14 mouse cellular contexts compared by ENCODE assay signal in genomic region chr6:94075228-94075627, GRCm38 (mm10).
DNase-seq lines count a peak whose midpoint lies in the region; ATAC-seq and TF ChIP-seq lines count a peak whose summit lies in the region.
"Had no signal": no experiment of that assay in that cellular context is flagged by ENCODE, and none has a peak within 500 bp of the region (broad histone marks: within the 10 kb centered on the region; RNA-seq: fewer than 3 reads in every experiment).

No protein-coding gene starts in this region.

- H3K9ac ChIP-seq in heart, embryonic 11.5 days (ENCODE audit: low read depth, low read length) = no peak overlapping the region
- no peak overlapping the region for H3K9ac ChIP-seq in heart, adult 2 months (ENCODE audit: low read depth, low read length)
- no peak overlapping the region for H3K9ac ChIP-seq in embryonic facial prominence, embryonic 11.5 days (replicated peaks; ENCODE audit: low read length)
- H3K9ac ChIP-seq in hindbrain, embryonic 16.5 days (ENCODE audit: low read depth, low read length) = no peak overlapping the region
- H3K9ac ChIP-seq: stomach, embryonic 15.5 days had no signal

- intact Hi-C loops in heart, adult 2 months (cut with DNase I) = no loop called here

- H3K27ac ChIP-seq in heart, embryonic 11.5 days (ENCODE audit: low read depth, low read length) = no peak overlapping the region
- no peak overlapping the region for H3K27ac ChIP-seq in heart, adult 2 months
- peak overlapping the region; percentile 22 for H3K27ac ChIP-seq in embryonic facial prominence, embryonic 11.5 days (replicated peaks; ENCODE audit: low read depth, low read length)
- no peak overlapping the region for H3K27ac ChIP-seq in hindbrain, embryonic 16.5 days (ENCODE audit: low read depth, low read length)
- H3K27ac ChIP-seq: stomach, embryonic 15.5 days had no signal

- peaks cover 46% of the 10 kb centered on the region for H3K4me1 ChIP-seq in heart, embryonic 11.5 days (ENCODE audit: control insufficient read depth, insufficient read depth, low read length)
- H3K4me1 ChIP-seq in heart, adult 2 months (ENCODE audit: control insufficient read depth, insufficient read depth, low read length) = peaks cover 8% of the 10 kb centered on the region
- H3K4me1 ChIP-seq in embryonic facial prominence, embryonic 11.5 days (ENCODE audit: control insufficient read depth, insufficient read depth, low read length) = peaks cover 3% of the 10 kb centered on the region; the same call in 1 of the 2 replicates
- H3K4me1 ChIP-seq in hindbrain, embryonic 16.5 days (ENCODE audit: control insufficient read depth, insufficient read depth, low read depth, low read length) = no peaks in the 10 kb centered on the region; the same call in none of the 2 replicates

- H3K9me3 ChIP-seq in heart, embryonic 11.5 days (replicated peaks; ENCODE audit: control insufficient read depth, low read length) = no peaks in the 10 kb centered on the region
- H3K9me3 ChIP-seq in embryonic facial prominence, embryonic 11.5 days (replicated peaks; ENCODE audit: control insufficient read depth, low read length) = no peaks in the 10 kb centered on the region
- no peaks in the 10 kb centered on the region for H3K9me3 ChIP-seq in hindbrain, embryonic 16.5 days (ENCODE audit: control insufficient read depth, low read length)
- H3K9me3 ChIP-seq: stomach, embryonic 15.5 days had no signal

- TF ChIP-seq EP300 in heart, adult 2 months (IDR thresholded peaks at IDR 0.05; ENCODE audit: insufficient read depth, low read depth, low read length) = no peak

- H3K79me2 ChIP-seq in heart, adult 2 months (replicated peaks; ENCODE audit: control insufficient read depth, insufficient read depth, low read length) = peaks cover 3% of the 10 kb centered on the region

- no peak for TF ChIP-seq POLR2A in heart, adult 2 months (IDR thresholded peaks at IDR 0.05; ENCODE audit: insufficient read depth, low read depth, low read length)

- 54% methylated on average over 8 of the region's 8 CpGs for WGBS in heart, embryonic 11.5 days (ENCODE audit: insufficient replicate concordance)
- 75% methylated on average over 8 of the region's 8 CpGs for WGBS in heart, adult 2 months
- WGBS in embryonic facial prominence, embryonic 11.5 days = 31% methylated on average over 8 of the region's 8 CpGs
- WGBS in hindbrain, embryonic 16.5 days = 44% methylated on average over 8 of the region's 8 CpGs

- no peak overlapping the region for H3K4me2 ChIP-seq in heart, embryonic 11.5 days
- H3K4me2 ChIP-seq in embryonic facial prominence, embryonic 11.5 days (ENCODE audit: low read depth, low read length) = no peak overlapping the region; the same call in 1 of the 2 replicates
- no peak overlapping the region for H3K4me2 ChIP-seq in hindbrain, embryonic 16.5 days (ENCODE audit: low read length)
- H3K4me2 ChIP-seq: stomach, embryonic 15.5 days had no signal

- no peak overlapping the region for H3K4me3 ChIP-seq in heart, embryonic 11.5 days (ENCODE audit: low read depth, low read length)
- H3K4me3 ChIP-seq in heart, adult 2 months = no peak overlapping the region
- no peak overlapping the region for H3K4me3 ChIP-seq in embryonic facial prominence, embryonic 11.5 days (ENCODE audit: low read depth, low read length)
- H3K4me3 ChIP-seq in hindbrain, embryonic 16.5 days (ENCODE audit: low read length) = no peak overlapping the region
- H3K4me3 ChIP-seq: stomach, embryonic 15.5 days had no signal

- DNase-seq in heart, adult 2 months = no peak
- peak; percentile 69 for DNase-seq in MN1 (ENCODE audit: low spot score)
- peak; percentile 75 for DNase-seq in embryonic facial prominence, embryonic 11.5 days (ENCODE audit: low spot score)
- no peak for DNase-seq in cerebellum, postnatal 4 days (ENCODE audit: low spot score in 2 of 2)
- DNase-seq in urinary bladder, postnatal 4 days (ENCODE audit: low spot score in 2 of 2) = no peak
- DNase-seq: cerebellum, postnatal 25 days; kidney, postnatal 14 days; left cerebral cortex, postnatal 4 days; lung, postnatal 14 days; right cerebral cortex, adult 18-20 months had no signal

- TF ChIP-seq CTCF in heart, adult 2 months (IDR thresholded peaks at IDR 0.05) = no peak

- peak; percentile 18; the same call in 1 of the 2 replicates for ATAC-seq in heart, embryonic 11.5 days (replicated peaks; ENCODE audit: insufficient number of reproducible peaks, low FRiP score, low TSS enrichment)
- peak; percentile 84 for ATAC-seq in embryonic facial prominence, embryonic 11.5 days (replicated peaks; ENCODE audit: insufficient number of reproducible peaks, low FRiP score, low TSS enrichment, low read depth)
- ATAC-seq in hindbrain, embryonic 16.5 days = peak; percentile 60; the same call in 1 of the 2 replicates
- ATAC-seq in CD4-positive, CD25-positive, alpha-beta regulatory T cell, adult 4 months = no peak

- H3K27me3 ChIP-seq in heart, embryonic 11.5 days (ENCODE audit: control insufficient read depth, insufficient read depth, low read length) = no peaks in the 10 kb centered on the region
- no peaks in the 10 kb centered on the region for H3K27me3 ChIP-seq in heart, adult 2 months (ENCODE audit: control insufficient read depth, insufficient read depth, low read length)
- H3K27me3 ChIP-seq in embryonic facial prominence, embryonic 11.5 days (ENCODE audit: control insufficient read depth, insufficient read depth, low read length) = no peaks in the 10 kb centered on the region
- H3K27me3 ChIP-seq in hindbrain, embryonic 16.5 days (replicated peaks; ENCODE audit: control insufficient read depth, insufficient read depth, low read length) = no peaks in the 10 kb centered on the region
- H3K27me3 ChIP-seq: stomach, embryonic 15.5 days had no signal

- H3K36me3 ChIP-seq in heart, embryonic 11.5 days (ENCODE audit: control insufficient read depth, insufficient read depth, low read length) = no peaks in the 10 kb centered on the region
- no peaks in the 10 kb centered on the region for H3K36me3 ChIP-seq in heart, adult 2 months (ENCODE audit: control insufficient read depth, insufficient read depth, low read length)
- H3K36me3 ChIP-seq in embryonic facial prominence, embryonic 11.5 days (replicated peaks; ENCODE audit: control insufficient read depth, insufficient read depth, low read depth, low read length) = no peaks in the 10 kb centered on the region
- H3K36me3 ChIP-seq in hindbrain, embryonic 16.5 days (ENCODE audit: control insufficient read depth, insufficient read depth, low read length) = no peaks in the 10 kb centered on the region
- H3K36me3 ChIP-seq: stomach, embryonic 15.5 days had no signal

Comparison
In these comparisons a context has a peak if more than half of its experiments do, and no peak if none do; other contexts are left out.
1. DNase-seq: peak in MN1 (single experiment) and embryonic facial prominence, embryonic 11.5 days (single experiment); none in heart, adult 2 months (0 of 2), cerebellum, postnatal 4 days (0 of 2) and urinary bladder, postnatal 4 days (0 of 2).